Mouse (Mus musculus) retina, postnatal 7 days (tissue): ENCODE measurements at regions not wholly inside any gene's neighbourhood (a gene's known extent, or its start where the extent isn't known, plus 50 kb on each side); places are given as distances from the start of the nearest gene placed in this dataset.

Experiments
- DNase-seq: peaks from one replicate; pipeline ENCODE4 v3.0.0-alpha.2; 2012; ENCODE audit warnings: low read depth, low spot score

GRCm38 (mm10) chr1:90502771-90503540 is 99.8 kb upstream of the Cops8 start:
- DNase-seq = no peak

- no peak for DNase-seq
Observed at GRCm38 (mm10) chr1:90504583-90505080, 98.1 kb upstream of the Cops8 start.

DNA sequence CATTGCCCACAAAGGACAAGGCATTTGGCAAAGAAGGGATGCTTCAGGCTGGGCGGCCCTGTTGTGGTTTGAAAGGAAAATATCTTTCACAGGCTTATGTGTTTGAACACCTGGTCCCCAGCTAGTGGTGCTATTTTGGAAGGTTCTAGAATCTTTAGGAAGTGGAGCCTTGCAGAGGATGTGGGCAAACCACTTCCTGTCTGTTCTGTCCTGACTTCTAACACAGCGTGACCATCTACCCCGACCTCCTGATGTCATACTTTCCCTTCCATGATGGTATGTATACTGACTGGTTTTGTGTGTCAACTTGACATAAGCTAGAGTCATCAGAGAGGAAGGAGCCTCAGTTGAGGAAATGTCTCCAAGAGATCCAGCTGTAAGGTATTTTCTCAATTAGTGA is 97.2 kb upstream of the Cops8 start:
- no peak for DNase-seq

GRCm38 (mm10) chr1:90506582-90506981 is 96.2 kb upstream of the Cops8 start:
- DNase-seq = no peak

- no peak for DNase-seq
Observed at GRCm38 (mm10) chr1:90509371-90509770, 93.4 kb upstream of the Cops8 start.

DNA sequence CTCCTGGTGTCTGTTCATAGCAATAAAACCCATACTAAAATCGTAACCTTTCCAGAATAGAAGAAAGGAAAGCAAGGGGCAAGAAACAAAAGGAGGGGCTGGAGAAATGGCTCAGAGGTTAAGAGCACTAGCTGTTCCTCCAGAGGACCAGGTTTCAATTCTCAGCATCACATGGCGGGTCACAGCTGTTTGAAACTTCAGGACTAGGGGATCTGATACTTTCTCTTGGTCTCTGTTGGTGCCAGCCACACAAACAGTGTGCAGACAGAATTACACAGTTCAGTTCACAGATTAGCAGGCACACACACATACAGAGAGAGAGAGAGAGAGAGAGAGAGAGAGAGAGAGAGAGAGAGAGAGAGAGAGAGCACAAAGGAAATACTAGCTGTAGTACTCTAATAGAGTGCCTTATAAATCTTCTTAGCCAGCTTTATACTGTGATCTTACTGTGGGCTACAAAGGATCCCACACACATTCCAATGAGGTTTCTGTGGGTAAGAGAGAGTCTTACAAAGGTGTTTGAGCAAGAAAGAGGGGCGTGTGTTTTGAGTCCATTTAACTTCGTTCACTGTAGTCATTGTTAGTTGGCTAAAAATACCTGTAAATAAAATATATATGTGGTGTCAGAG is 89.2 kb upstream of the Cops8 start:
- DNase-seq = no peak

DNA sequence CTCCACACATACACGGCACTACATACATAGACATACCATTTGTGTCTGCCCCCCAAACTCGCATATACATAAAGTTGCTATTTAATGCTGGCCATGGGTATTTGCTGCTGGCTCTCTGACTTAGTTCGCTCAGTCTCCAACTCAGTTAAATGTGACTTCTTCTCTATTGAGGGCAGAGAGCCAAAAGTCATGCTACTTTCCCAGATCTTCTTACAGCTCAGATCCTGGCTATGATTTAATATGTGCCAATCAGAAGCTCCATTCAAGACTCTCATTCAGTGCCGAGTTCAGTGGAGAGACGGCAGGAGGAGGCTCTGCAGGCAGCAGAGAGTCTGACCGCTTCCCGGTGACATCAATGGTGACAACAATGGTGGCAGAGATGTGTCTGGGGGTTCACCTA is 88.6 kb upstream of the Cops8 start:
- DNase-seq = no peak

GRCm38 (mm10) chr1:90518584-90519265 is 84.1 kb upstream of the Cops8 start:
- DNase-seq = no peak

- DNase-seq = no peak
Observed at GRCm38 (mm10) chr1:90519284-90520275, 83.2 kb upstream of the Cops8 start.

DNA sequence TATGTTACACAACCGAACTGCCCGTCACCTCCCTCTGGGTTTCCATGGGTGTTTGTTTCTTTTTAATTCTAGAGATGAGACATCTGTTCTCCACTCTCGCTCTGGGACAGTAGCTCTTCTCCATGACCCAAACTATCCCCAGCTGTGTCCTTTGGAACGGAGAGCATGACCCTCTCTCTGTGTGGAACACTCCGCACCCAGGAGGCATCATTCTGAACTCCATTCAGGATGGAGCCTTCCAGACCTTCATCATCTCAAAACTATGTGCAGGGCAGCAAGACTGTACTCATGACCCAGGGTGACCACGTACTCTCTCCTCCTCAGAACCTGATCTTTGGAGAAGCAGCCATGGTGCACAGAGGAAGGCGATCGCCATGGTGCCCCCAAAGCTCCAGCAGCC is 80.5 kb upstream of the Cops8 start:
- DNase-seq = no peak

GRCm38 (mm10) chr1:90524641-90525220 is 78.0 kb upstream of the Cops8 start:
- DNase-seq = no peak

DNA sequence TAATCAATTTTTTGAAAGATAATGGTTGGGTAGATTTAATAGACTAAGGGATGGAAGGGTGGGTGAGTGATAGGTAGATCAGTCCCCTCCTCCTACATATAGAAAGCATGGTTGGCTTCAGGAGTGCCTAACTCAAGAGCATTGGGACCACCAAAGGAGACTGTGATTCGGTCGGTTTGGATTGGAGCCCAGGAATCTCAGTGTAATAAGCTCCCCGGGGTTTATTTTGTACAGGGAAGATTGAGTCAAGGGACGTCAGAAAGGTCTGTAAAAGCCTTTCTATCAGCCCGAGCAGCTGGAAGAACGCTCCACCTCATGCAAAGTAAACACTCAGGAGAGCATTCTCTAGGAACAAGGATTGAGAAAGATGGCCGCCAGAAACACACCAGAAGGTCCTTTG is 76.5 kb upstream of the Cops8 start:
- no peak for DNase-seq

GRCm38 (mm10) chr1:90527947-90528717 is 74.6 kb upstream of the Cops8 start:
- DNase-seq = no peak

DNA sequence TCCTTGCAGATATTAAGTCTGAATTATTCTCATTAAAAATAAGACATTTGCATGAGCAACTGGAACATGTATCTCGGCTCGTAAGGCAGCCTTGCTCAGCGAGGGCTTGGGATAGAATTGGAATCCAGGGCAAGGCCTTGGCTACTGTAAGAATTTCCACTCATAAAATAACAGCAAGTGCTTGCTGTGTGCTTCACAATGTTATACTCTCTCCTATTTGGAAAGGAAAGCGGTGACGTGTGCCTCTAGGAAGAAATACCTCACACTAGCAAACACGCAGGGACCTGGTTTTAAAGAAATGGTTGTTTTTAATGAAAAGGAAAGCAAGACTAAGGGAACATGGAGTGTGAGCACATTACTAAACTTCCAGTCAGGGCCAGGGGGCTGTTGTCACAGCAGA is 69.3 kb upstream of the Cops8 start:
- no peak for DNase-seq

DNA sequence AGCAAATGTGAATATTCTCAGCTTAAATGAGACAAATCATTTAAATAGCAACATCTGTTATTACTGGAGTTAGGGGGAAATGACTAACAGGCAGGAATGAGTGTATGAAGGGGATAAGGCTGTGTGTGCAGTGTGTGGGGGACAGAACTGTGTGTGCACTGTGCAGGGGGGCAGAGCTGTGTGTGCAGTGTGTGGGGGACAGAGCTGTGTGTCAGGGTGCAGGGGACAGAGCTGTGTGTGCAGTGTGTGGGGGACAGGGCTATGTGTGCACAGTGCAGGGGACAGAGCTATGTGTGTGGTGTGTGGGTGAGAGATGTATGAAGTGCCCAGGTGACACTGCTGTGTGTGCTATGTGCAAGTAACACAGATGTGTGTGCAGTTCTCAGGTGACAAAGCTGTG is 66.7 kb upstream of the Cops8 start:
- DNase-seq = no peak

DNA sequence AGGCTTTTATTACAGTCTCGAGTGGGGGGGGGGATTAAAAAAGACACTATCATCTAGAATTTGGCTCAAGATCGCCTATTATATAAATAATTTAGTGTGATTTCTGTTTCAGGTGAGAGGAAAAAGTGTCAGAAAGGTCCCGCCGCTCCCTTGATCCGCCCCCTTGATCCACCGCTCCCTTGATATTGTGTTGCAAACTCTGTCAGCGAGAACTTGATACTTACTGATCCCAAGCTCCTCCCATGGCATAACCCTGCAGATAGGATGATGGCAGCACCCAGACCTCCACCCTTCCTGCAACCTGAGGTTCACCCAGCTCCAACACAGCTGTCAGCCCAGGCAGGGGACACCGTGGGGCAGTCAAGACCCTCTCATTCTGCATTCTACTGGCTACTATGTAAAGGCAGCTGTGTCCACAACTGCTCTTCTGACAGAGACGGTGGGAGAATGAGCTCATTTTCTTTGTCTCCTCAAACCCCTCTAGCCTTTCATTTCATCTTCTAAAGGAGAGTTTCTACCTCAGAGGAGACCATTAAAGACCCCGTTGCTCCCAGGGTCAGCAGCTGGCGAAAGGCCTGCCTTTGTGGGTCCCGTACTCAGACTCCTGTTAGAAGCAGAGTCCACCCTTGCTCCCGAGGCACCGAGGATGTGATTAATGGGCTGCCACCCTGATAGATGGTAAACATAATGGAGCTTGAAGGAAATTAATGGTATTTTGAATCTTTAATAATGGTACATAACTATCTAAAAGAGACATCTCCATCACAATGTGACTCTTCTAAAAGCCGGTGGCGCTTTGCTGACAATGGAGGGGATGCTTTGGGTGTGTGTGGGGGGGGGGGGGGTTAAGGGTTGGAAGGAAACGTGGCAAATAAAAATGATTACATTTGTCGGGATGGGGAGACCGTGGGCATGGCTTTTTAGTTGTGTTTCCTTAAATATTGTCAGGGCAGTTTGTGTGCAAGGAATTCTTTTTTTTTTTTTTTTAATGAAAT is 58.7 kb upstream of the Cops8 start:
- no peak for DNase-seq

DNA sequence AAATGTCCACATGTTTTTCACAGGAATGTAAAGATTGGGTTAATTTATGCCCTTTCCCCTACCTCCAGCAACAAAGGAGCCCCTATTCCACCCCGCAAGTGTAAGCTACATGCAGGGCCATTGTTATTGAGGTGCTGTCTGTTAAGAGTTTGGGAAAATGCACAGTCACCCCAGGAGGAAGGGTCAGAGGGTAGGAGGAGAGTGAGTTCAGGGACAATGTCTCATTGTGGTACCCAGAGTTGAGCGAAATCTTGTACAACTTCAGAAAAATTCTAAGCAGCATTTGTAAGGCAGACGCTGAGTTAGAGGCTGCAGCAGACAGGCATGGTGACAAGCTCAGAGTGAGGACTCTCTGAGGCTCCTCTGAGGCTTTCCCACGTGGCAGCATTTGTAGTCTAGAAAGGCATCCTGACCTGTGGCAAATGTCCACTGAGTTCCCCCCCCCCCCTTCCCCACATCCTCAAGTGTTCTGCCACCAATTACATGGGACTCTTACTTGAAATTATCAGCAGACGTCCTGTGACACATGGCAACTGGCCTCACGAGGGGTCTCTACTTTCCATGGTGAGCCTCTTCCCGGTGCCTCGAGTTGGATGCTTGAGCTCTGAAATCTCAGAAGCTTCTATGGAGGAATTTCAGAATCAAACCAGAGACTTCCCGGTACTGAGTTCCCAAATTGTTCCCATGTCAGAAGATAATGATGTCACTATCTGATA is 57.8 kb upstream of the Cops8 start:
- DNase-seq = no peak

DNA sequence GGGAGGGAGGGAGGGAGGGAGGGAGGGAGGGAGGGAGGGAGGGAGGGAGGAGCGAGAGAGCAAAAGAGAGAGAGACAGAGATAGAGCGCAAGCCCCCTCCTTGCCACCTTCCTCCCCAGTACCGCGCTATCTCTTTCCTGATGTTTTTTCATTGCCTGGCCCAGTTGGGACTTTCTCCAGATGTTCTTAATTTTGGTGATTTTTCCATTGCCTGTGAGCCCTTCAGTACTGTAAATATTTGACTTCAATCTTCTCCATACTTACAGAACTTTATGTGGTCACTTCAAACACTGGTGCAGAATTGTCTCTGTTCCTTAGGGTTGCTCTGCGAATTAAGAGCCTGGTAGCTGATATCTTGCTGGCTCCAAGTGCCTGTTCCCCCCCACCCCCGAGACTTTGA is 50.1 kb upstream of the Cops8 start:
- DNase-seq = no peak
